Mouse (Mus musculus) liver, adult 2 months (tissue): ENCODE measurements around the gene Fgfr2.

ENCODE experiments used
- CTCF ChIP-seq: fragments of 200-500 bp; IDR thresholded peaks from 2 replicates; pipeline ENCODE4 v1.5.1; 2011; ENCODE audit warnings: low read depth, low read length, control low read depth
- POLR2A ChIP-seq: fragments of 200-500 bp; IDR thresholded peaks from 2 replicates; pipeline ENCODE4 v1.6.1; 2011; ENCODE audit warnings: low read length, control low read depth; ENCODE audit not compliant: insufficient read depth; ENCODE audit errors: extremely low read depth

GRCm38 (mm10) chr7:130162718-130163117 lies 2960.4 kb downstream of the Fgfr2 start:
- no peak for TF ChIP-seq CTCF
- TF ChIP-seq POLR2A, result no peak
